Mouse (Mus musculus): ENCODE results near the gene Tmem54. TPM values are rescaled to one million over a fixed set of nuclear protein-coding genes. Genes with fewer than 3 reads are reported as not detected.

Gene Tmem54
- polyA plus RNA-seq, 1 experiment, result 1.8 TPM

- no peak for DNase-seq (ENCODE audit: low read depth)
Observed at GRCm38 (mm10) chr4:129149321-129149720, 44.0 kb downstream of the Tmem54 start.

- no peak for DNase-seq (ENCODE audit: low read depth)
Observed at GRCm38 (mm10) chr4:129151276-129151811, 46.0 kb downstream of the Tmem54 start.

GRCm38 (mm10) chr4:129157541-129157940, 52.2 kb downstream of the Tmem54 start:
- DNase-seq (ENCODE audit: low read depth), result no peak

- DNase-seq (ENCODE audit: low read depth), result no peak
Observed at GRCm38 (mm10) chr4:129158549-129158948, 53.2 kb downstream of the Tmem54 start.

GRCm38 (mm10) chr4:129161076-129161475, 55.7 kb downstream of the Tmem54 start:
- no peak for DNase-seq (ENCODE audit: low read depth)

Other genes starting within 250 kb of the Tmem54 start
- 2.9 and 4.4 TPM in 2 replicates for gene Trim62, start 222.0 kb upstream of the Tmem54 start, polyA plus RNA-seq (2012; rRNA removed)
- 25.9 and 28.3 TPM in 2 replicates for gene Azin2, start 143.1 kb upstream of the Tmem54 start, polyA plus RNA-seq (2012; rRNA removed)
- gene Ak2, start 113.6 kb upstream of the Tmem54 start, polyA plus RNA-seq (2012; rRNA removed), result 79.2 and 129 TPM in 2 replicates
- gene Rnf19b, start 47.3 kb upstream of the Tmem54 start, polyA plus RNA-seq (2012; rRNA removed), result 30.2 and 36.1 TPM in 2 replicates
- gene Hpca, start 16.5 kb downstream of the Tmem54 start, polyA plus RNA-seq (2012; rRNA removed), result 2.8 and 4.2 TPM in 2 replicates
- 1.5 and 2.1 TPM in 2 replicates for gene Fndc5, start 31.5 kb downstream of the Tmem54 start, polyA plus RNA-seq (2012; rRNA removed)
- gene S100pbp, start 84.2 kb downstream of the Tmem54 start, polyA plus RNA-seq (2012; rRNA removed), result 14.7 and 18.9 TPM in 2 replicates
- 23.4 and 25.4 TPM in 2 replicates for gene Yars, start 84.2 kb downstream of the Tmem54 start, polyA plus RNA-seq (2012; rRNA removed)
- gene C77080, start 155.9 kb downstream of the Tmem54 start, polyA plus RNA-seq (2012; rRNA removed), result 20.6 and 26.5 TPM in 2 replicates
- 1.4 and 2.0 TPM in 2 replicates for gene Sync, start 182.1 kb downstream of the Tmem54 start, polyA plus RNA-seq (2012; rRNA removed)
- gene Rbbp4, start 229.8 kb downstream of the Tmem54 start, polyA plus RNA-seq (2012; rRNA removed), result 36.1 and 36.6 TPM in 2 replicates
- gene Zbtb8os, start 230.1 kb downstream of the Tmem54 start, polyA plus RNA-seq (2012; rRNA removed), result 27.3 and 31.3 TPM in 2 replicates